Mouse (Mus musculus) cerebral cortex, adult 2 months (tissue): ENCODE measurements around the gene Psmd3.

Source experiments
- WGBS: fragments of 180-500 bp; shearing (Covaris S2); methylation state at CpG from one replicate; pipeline ENCODE4 v1.1.7; 2018; 5-methylcytosine and 5-hydroxymethylcytosine counted together

Gene Psmd3

DNA sequence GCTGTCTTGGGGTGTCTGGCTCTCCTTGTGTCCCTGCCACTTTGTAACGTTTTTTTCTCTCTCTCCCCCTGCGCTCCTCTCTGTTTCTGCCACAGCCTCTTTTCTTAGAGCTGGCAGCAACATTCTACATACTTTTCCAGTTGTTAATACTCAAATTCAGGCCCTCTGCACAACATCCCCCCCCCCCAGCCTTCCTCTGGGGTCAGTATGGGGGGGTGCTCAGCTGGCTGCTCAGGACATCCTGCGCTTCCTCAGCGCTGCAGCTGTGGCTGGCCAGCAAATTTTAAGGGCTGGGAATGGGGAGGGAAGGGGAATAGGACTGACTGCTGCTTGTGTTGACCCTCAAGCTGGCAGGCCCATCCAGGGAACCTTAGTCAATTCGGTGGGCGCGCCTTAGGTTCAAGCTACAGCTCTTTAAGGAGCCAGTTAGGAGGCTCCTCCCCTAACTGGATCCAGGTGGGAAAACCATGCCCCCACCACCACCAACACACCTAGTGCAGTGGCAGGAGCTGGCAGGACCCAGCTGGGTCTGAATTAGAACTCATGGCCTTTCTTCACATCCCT is 62.2 kb downstream of the Psmd3 start:
- WGBS: 18% methylated on average over 7 of the region's 7 CpGs
